Mouse (Mus musculus) heart, adult 8-10 months (tissue): ENCODE measurements around the gene Dis3l2. TPM values are rescaled to one million over a fixed set of nuclear protein-coding genes. Genes with fewer than 3 reads are reported as not detected.

Experiments used
- DNase-seq: peaks from one replicate; pipeline ENCODE4 v3.0.0; 2022; ENCODE audit warnings: low spot score
- total RNA-seq, 4 experiments: library from RNA; stranded (reverse); gene quantifications; 2 replicates each; pipeline ENCODE4 v1.2.4; 2022

Gene Dis3l2
- total RNA-seq, 4 experiments from 2014 or later = 9.5 to 12.4 (median 11.7) TPM

DNA sequence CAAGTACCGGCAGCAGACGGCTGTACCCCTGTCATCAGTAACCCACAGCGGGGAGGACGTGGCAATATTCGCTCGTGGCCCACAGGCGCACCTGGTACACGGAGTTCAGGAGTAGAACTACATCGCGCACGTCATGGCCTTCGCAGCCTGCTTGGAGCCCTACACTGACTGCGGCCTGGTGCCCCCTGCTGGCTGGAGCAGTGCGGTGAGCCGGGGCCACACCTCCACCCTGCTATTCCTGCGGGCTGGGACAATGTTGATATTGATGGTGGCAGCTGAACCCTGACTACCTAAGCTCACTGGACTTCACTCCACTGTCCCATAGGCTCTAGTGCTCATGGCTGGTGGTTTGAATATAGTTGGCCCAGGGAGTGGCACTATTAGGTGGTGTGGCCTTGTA, 367.1 kb downstream of the Dis3l2 start:
- no peak for DNase-seq

- no peak for DNase-seq
Observed at GRCm38 (mm10) chr1:87073776-87074175, 370.2 kb downstream of the Dis3l2 start.

GRCm38 (mm10) chr1:87086196-87086595, 382.6 kb downstream of the Dis3l2 start:
- no peak for DNase-seq

DNA sequence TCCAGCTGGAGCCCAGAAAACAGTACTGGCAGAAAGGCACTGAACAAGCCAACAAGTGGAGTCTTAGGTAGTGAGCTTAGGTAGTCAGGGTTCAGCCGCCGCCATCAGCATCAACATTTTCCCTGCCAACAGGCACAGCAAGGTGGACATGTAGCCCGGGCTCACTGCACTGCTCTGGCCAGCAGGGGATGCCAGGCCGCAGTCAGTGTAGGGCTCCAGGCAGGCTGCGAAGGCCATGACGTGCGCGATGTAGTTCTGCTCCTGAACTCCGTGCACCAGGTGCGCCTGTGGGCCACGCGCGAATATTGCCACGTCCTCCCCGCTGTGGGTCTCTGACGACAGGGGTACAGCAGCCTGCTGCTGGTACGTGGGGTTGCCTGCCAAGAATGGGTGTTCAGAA, 383.4 kb downstream of the Dis3l2 start:
- no peak for DNase-seq

- no peak for DNase-seq
Observed at GRCm38 (mm10) chr1:87089251-87089650, 385.6 kb downstream of the Dis3l2 start.

- no peak for DNase-seq
Observed at GRCm38 (mm10) chr1:87089828-87090227, 386.2 kb downstream of the Dis3l2 start, which contains the start of gene Alppl2. Gene Alppl2, minus strand, starts transcription at chr1:87089928.

- no peak for DNase-seq
Observed at GRCm38 (mm10) chr1:87095642-87096041, 392.0 kb downstream of the Dis3l2 start.

- peak; percentile 7 for DNase-seq
Observed at GRCm38 (mm10) chr1:87098358-87098975, 394.9 kb downstream of the Dis3l2 start.

Other genes with a start within 250 kb of the Dis3l2 start
- gene Ptma, start 177.1 kb upstream of the Dis3l2 start, total RNA-seq = 100 to 1,000 TPM; 183 to 230 (median 211) TPM
- 10 to 100 TPM; 38.9 to 47.2 (median 44.3) TPM for gene Pde6d, start 121.2 kb upstream of the Dis3l2 start, total RNA-seq
- 10 to 100 TPM in 3 of 4 experiments, 1 to 10 TPM in 1; 9.4 to 11.0 (median 10.6) TPM for gene Cops7b, start 120.9 kb upstream of the Dis3l2 start, total RNA-seq
- under 1 TPM in 3 of 4 experiments, not detected in 1; 0.31 to 0.44 (median 0.44) TPM for gene Nppc, start 33.2 kb upstream of the Dis3l2 start, total RNA-seq